Mouse (Mus musculus) heart, postnatal 0 days (tissue): ENCODE measurements around the gene Ntn5. TPM values are rescaled to one million over a fixed set of nuclear protein-coding genes. Genes with fewer than 3 reads are reported as not detected.

Experiments used
- ATAC-seq: fragments of 200-750 bp; cut with Nextera tagmentation; 2 replicates; pipeline ENCODE4 v1.8.0; 2017; ENCODE audit warnings: low read depth, moderate number of reproducible peaks, moderate library complexity; ENCODE audit not compliant: insufficient read depth
- DNase-seq: peaks from one replicate; pipeline ENCODE4 v3.0.0-alpha.2; 2016; ENCODE audit warnings: low spot score
- H3K27ac ChIP-seq: fragments of 300-500 bp; sonication (generic); 2 replicates; pipeline ENCODE4 v1.5.1; 2014; ENCODE audit warnings: low read depth, mild to moderate bottlenecking
- H3K27me3 ChIP-seq: fragments of 300-500 bp; sonication (generic); 2 replicates; pipeline ENCODE4 v1.6.1; 2014; ENCODE audit warnings: low read length, mixed read lengths; ENCODE audit not compliant: control insufficient read depth, insufficient read depth
- H3K36me3 ChIP-seq: fragments of 300-500 bp; sonication (generic); replicated peaks from 2 replicates; pipeline ENCODE4 v1.6.1; 2014; ENCODE audit warnings: low read length, mixed read lengths; ENCODE audit not compliant: control insufficient read depth, insufficient read depth
- H3K4me1 ChIP-seq: fragments of 300-500 bp; sonication (generic); 2 replicates; pipeline ENCODE4 v1.6.1; 2014; ENCODE audit warnings: antibody characterized with exemption; ENCODE audit not compliant: control insufficient read depth, insufficient read depth
- H3K4me2 ChIP-seq: fragments of 300-500 bp; sonication (generic); 2 replicates; pipeline ENCODE4 v1.6.1; 2014; ENCODE audit warnings: low read depth, mild to moderate bottlenecking, low read length, moderate library complexity
- H3K4me3 ChIP-seq: fragments of 300-500 bp; sonication (generic); 2 replicates; pipeline ENCODE4 v1.5.1; 2014; ENCODE audit warnings: low read depth, low read length
- H3K9ac ChIP-seq: fragments of 300-500 bp; sonication (generic); replicated peaks from 2 replicates; pipeline ENCODE4 v1.6.1; 2014; ENCODE audit warnings: low read depth, low read length, mixed read lengths
- H3K9me3 ChIP-seq: fragments of 300-500 bp; sonication (generic); replicated peaks from 2 replicates; pipeline ENCODE4 v1.6.1; 2016; ENCODE audit warnings: low read length; ENCODE audit not compliant: control insufficient read depth
- CTCF ChIP-seq: IDR thresholded peaks from 2 replicates; pipeline ENCODE4 v1.5.1; 2016; ENCODE audit warnings: antibody characterized with exemption, control low read depth, low read depth
- EP300 ChIP-seq: IDR thresholded peaks from 2 replicates; pipeline ENCODE4 v1.6.1; 2016; ENCODE audit warnings: antibody characterized with exemption, low read depth
- WGBS: fragments of 180-500 bp; shearing (Covaris S2); extraction: QIAGEN DNeasy Blood & Tissue Kit; methylation state at CpG from one replicate; pipeline ENCODE4 v1.1.7; 2014; 5-methylcytosine and 5-hydroxymethylcytosine counted together
- polyA plus RNA-seq: library from polyadenylated mRNA; unstranded; fragments of >200 nt; fragmentation: Nextera tagmentation; extraction: Ambion mirVana; gene quantifications from 2 replicates; pipeline ENCODE4 v1.2.1, GENCODE M21; 2015
- total RNA-seq: library from RNA; depleted of rRNA; stranded (reverse); fragments of >200 nt; gene quantifications from 2 replicates; pipeline ENCODE4 v1.2.3, GENCODE M21; 2014; ENCODE audit warnings: low replicate concordance

Ntn5 gene
- total and polyA plus RNA-seq, 2 experiments from 2014 or later, result not detected

- TF ChIP-seq EP300 (peak; percentile 89), CTCF (no peak)
- peak; percentile 83 for ATAC-seq
- H3K36me3 ChIP-seq, result peaks cover 7% of the 10 kb centered on the region; the same call in 1 of the 2 replicates
- peaks cover 7% of the 10 kb centered on the region for H3K27me3 ChIP-seq
- no peaks in the 10 kb centered on the region for H3K9me3 ChIP-seq
- H3K4me3 ChIP-seq, result peak within 1 kb of the TSS; percentile 77
- H3K27ac ChIP-seq, result peak within 1 kb of the TSS; percentile 98
- H3K4me2 ChIP-seq, result peak within 1 kb of the TSS; percentile 96
- peak within 1 kb of the TSS; percentile 92 for H3K9ac ChIP-seq
- WGBS, result under 1% methylated on average over 33 of the region's 36 CpGs
- H3K4me1 ChIP-seq, result peaks cover 31% of the 10 kb centered on the region
- DNase-seq, result peak; percentile 98
Measured at GRCm38 (mm10) chr7:45704730-45705442, 21.1 kb downstream of the Ntn5 start, which contains the start of gene Dbp. Gene Dbp, plus strand, starts transcription at chr7:45705088.

DNA sequence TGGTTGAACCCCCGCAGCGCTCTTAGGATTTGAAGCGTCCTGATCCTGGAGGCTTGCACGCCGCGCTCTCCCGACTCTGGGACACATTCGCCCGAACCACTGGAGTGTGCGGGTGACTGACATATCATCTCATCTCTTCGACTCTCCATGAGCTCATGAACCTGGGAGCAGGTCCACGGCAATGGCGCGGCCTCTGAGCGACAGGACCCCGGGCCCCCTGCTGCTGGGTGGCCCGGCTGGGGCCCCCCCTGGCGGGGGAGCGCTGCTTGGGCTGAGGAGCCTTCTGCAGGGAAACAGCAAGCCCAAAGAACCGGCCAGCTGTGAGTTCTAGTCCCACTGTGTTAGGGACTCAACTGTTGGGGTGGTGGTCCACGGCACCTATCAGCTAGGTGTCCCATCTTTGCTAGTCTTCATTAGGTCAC is 21.6 kb downstream of the Ntn5 start:
- TF ChIP-seq CTCF, result no peak
- no peak for TF ChIP-seq EP300
- Histone ChIP-seq H3K4me1 (peaks cover 25% of the 10 kb centered on the region), H3K4me3 (peak overlapping the region; percentile 77), H3K27ac (peak overlapping the region; percentile 98), H3K4me2 (peak overlapping the region; percentile 96), H3K9ac (peak overlapping the region; percentile 92), H3K27me3 (peaks cover 1% of the 10 kb centered on the region; the same call in 1 of the 2 replicates), H3K36me3 (peaks cover 12% of the 10 kb centered on the region), H3K9me3 (no peaks in the 10 kb centered on the region)
- ATAC-seq, result no peak
- WGBS, result under 1% methylated on average over 21 of the region's 21 CpGs
- no peak for DNase-seq

DNA sequence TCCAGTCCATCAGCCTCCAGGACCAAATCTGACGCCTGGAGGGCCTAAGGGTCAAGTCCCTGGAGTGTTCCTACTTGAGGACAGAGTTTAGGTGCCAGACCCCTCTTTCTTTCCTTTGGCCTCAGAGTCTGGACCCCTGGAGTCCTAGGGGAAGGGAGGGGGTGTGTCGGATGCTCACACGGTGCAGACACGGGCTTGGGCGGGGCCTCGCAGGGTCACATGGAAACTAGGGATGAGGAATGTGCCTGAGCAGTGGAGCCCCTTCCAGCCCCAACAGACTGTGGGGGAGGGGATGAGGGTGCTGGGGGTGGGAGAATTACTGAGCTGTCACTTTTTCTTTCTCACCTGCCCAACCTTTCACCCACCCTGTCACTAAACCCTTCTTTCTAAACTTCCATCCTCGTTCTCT is 22.1 kb downstream of the Ntn5 start:
- Histone ChIP-seq H3K9me3 (no peaks in the 10 kb centered on the region), H3K4me3 (peak overlapping the region; percentile 77), H3K27me3 (no peaks in the 10 kb centered on the region), H3K4me1 (peaks cover 24% of the 10 kb centered on the region), H3K4me2 (peak overlapping the region; percentile 96), H3K27ac (peak overlapping the region; percentile 98), H3K9ac (peak overlapping the region; percentile 92), H3K36me3 (peaks cover 17% of the 10 kb centered on the region)
- DNase-seq (peak; percentile 85), ATAC-seq (peak; percentile 10; the same call in 1 of the 2 replicates)
- 2% methylated on average over 7 of the region's 7 CpGs for WGBS
- no peak for TF ChIP-seq CTCF
- TF ChIP-seq EP300, result no peak

DNA sequence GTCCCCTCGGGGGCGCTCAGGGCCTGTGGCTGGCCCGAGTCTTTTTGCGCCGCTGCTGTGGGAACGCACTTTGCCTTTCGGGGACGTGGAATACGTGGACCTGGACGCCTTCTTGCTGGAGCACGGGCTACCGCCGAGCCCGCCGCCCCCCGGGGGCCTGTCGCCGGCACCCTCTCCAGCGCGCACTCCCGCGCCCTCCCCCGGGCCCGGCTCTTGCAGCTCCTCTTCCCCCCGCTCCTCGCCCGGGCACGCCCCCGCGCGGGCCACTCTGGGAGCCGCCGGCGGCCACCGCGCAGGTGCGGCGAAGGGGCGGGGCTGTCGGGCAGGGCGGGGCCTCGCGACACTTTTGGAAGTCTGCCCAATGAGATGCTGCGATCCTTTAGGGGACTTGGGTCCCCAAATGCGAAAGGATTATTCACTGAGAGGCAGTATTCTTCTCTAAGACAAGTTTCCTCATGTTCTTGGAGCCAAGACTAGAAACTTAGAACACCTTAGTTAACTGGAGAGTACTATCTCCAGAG is 23.0 kb downstream of the Ntn5 start:
- H3K27ac ChIP-seq, result peak overlapping the region; percentile 98
- H3K36me3 ChIP-seq, result peaks cover 24% of the 10 kb centered on the region
- TF ChIP-seq CTCF, result no peak
- TF ChIP-seq EP300, result no peak
- WGBS, result under 1% methylated on average over 39 of the region's 45 CpGs
- H3K4me3 ChIP-seq, result peak overlapping the region; percentile 77
- peaks cover 24% of the 10 kb centered on the region for H3K4me1 ChIP-seq
- H3K9ac ChIP-seq, result peak overlapping the region; percentile 92
- ATAC-seq (peak; percentile 28), DNase-seq (peak; percentile 86)
- no peaks in the 10 kb centered on the region for H3K9me3 ChIP-seq
- no peaks in the 10 kb centered on the region for H3K27me3 ChIP-seq
- H3K4me2 ChIP-seq, result peak overlapping the region; percentile 96

DNA sequence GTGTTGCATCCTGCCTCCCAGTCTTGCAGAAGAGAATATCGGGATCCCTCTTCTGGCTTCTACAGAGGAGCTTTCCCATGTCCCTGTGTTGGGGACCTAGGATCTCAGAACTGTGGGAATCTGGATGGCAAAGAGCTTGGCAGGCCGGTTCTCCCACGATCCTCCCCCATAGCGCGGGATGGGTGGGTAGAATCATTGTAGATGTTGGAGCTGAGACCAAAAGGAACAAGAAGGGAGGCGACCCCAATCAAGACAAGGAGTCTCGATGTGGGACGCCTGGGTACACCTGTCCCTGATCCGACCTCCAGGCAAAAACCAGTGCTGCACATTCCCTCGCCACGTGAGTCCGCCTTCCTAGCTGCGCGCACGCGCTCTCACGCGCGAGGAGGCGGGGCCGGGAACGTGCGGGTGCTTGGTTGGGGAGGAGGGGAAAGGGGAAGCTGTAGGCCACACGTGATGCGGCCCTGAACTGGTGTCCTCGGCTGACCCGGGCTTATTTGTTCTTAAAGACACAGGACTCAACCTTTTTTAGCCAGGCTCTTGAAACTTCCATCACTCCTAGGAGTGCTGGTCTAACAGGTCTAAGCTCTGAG is 23.6 kb downstream of the Ntn5 start:
- H3K4me2 ChIP-seq, result peak overlapping the region; percentile 96
- peak overlapping the region; percentile 98 for H3K27ac ChIP-seq
- ATAC-seq (peak; percentile 52), DNase-seq (peak; percentile 95)
- peaks cover 31% of the 10 kb centered on the region for H3K36me3 ChIP-seq
- no peaks in the 10 kb centered on the region for H3K9me3 ChIP-seq
- TF ChIP-seq CTCF (no peak), EP300 (peak; percentile 98)
- H3K4me1 ChIP-seq, result peaks cover 24% of the 10 kb centered on the region
- H3K4me3 ChIP-seq, result peak overlapping the region; percentile 77
- H3K27me3 ChIP-seq, result no peaks in the 10 kb centered on the region
- under 1% methylated on average over 27 of the region's 27 CpGs for WGBS
- H3K9ac ChIP-seq, result peak overlapping the region; percentile 41
